Mouse (Mus musculus): Measurements from ENCODE around the gene Htr2c. TPM values are rescaled to one million over a fixed set of nuclear protein-coding genes. Genes with fewer than 3 reads are reported as not detected.

The Htr2c gene
- polyA plus RNA-seq, 1 experiment from 2014 or later: not detected

GRCm38 (mm10) chrX:147055730-147056129 lies 93.4 kb downstream of the Htr2c start:
- no peaks in the 10 kb centered on the region for H3K9me3 ChIP-seq (ENCODE audit: control insufficient read depth, low read length)
- no peaks in the 10 kb centered on the region for H3K4me1 ChIP-seq (replicated peaks; ENCODE audit: control insufficient read depth, insufficient read depth, low read length)
- WGBS: 12% methylated on average over 3 of the region's 3 CpGs
- H3K27ac ChIP-seq (ENCODE audit: low read length): no peak overlapping the region
- H3K4me2 ChIP-seq (ENCODE audit: low read depth, low read length): no peak overlapping the region
- no peak overlapping the region for H3K9ac ChIP-seq (ENCODE audit: low read length)
- ATAC-seq (ENCODE audit: low read depth): no peak
- no peaks in the 10 kb centered on the region for H3K27me3 ChIP-seq (ENCODE audit: control insufficient read depth, insufficient read depth, low read depth, low read length)
- no peaks in the 10 kb centered on the region for H3K36me3 ChIP-seq (ENCODE audit: control insufficient read depth, insufficient read depth, low read length)
- no peak overlapping the region for H3K4me3 ChIP-seq (ENCODE audit: low read length)

- ATAC-seq (ENCODE audit: low read depth): no peak
- Histone ChIP-seq H3K4me2 (ENCODE audit: low read depth, low read length) (no peak overlapping the region), H3K36me3 (ENCODE audit: control insufficient read depth, insufficient read depth, low read length) (no peaks in the 10 kb centered on the region), H3K4me1 (replicated peaks; ENCODE audit: control insufficient read depth, insufficient read depth, low read length) (no peaks in the 10 kb centered on the region), H3K27me3 (ENCODE audit: control insufficient read depth, insufficient read depth, low read depth, low read length) (no peaks in the 10 kb centered on the region), H3K9me3 (ENCODE audit: control insufficient read depth, low read length) (no peaks in the 10 kb centered on the region), H3K4me3 (ENCODE audit: low read length) (no peak overlapping the region), H3K27ac (ENCODE audit: low read length) (no peak overlapping the region), H3K9ac (ENCODE audit: low read length) (no peak overlapping the region)
Measured at GRCm38 (mm10) chrX:147071622-147072021, 109.3 kb downstream of the Htr2c start.

- no peak for ATAC-seq (ENCODE audit: low read depth)
- 33% methylated on average over 1 of the region's 1 CpGs for WGBS
Measured at GRCm38 (mm10) chrX:147119155-147119554, 156.8 kb downstream of the Htr2c start.

GRCm38 (mm10) chrX:147215251-147215650 lies 252.9 kb downstream of the Htr2c start:
- no peaks in the 10 kb centered on the region for H3K36me3 ChIP-seq (ENCODE audit: control insufficient read depth, insufficient read depth, low read length)
- no peak for ATAC-seq (ENCODE audit: low read depth)
- no peak overlapping the region for H3K27ac ChIP-seq (ENCODE audit: low read length)
- H3K9ac ChIP-seq (ENCODE audit: low read length): no peak overlapping the region
- H3K4me2 ChIP-seq (ENCODE audit: low read depth, low read length): no peak overlapping the region
- H3K9me3 ChIP-seq (ENCODE audit: control insufficient read depth, low read length): no peaks in the 10 kb centered on the region
- no peak overlapping the region for H3K4me3 ChIP-seq (ENCODE audit: low read length)
- H3K27me3 ChIP-seq (ENCODE audit: control insufficient read depth, insufficient read depth, low read depth, low read length): no peaks in the 10 kb centered on the region
- H3K4me1 ChIP-seq (replicated peaks; ENCODE audit: control insufficient read depth, insufficient read depth, low read length): no peaks in the 10 kb centered on the region; the same call in 1 of the 2 replicates

More at GRCm38 (mm10) chrX:147119155-147119554, 156.8 kb downstream of the Htr2c start:
- Histone ChIP-seq H3K4me3 (ENCODE audit: low read length) (no peak overlapping the region), H3K36me3 (ENCODE audit: control insufficient read depth, insufficient read depth, low read length) (no peaks in the 10 kb centered on the region), H3K27me3 (ENCODE audit: control insufficient read depth, insufficient read depth, low read depth, low read length) (no peaks in the 10 kb centered on the region), H3K9me3 (ENCODE audit: control insufficient read depth, low read length) (no peaks in the 10 kb centered on the region), H3K27ac (ENCODE audit: low read length) (no peak overlapping the region), H3K4me2 (ENCODE audit: low read depth, low read length) (no peak overlapping the region), H3K4me1 (replicated peaks; ENCODE audit: control insufficient read depth, insufficient read depth, low read length) (no peaks in the 10 kb centered on the region), H3K9ac (ENCODE audit: low read length) (no peak overlapping the region)

GRCm38 (mm10) chrX:147217382-147218013 lies 255.2 kb downstream of the Htr2c start:
- Histone ChIP-seq H3K4me3 (ENCODE audit: low read length) (no peak overlapping the region), H3K27me3 (ENCODE audit: control insufficient read depth, insufficient read depth, low read depth, low read length) (no peaks in the 10 kb centered on the region), H3K27ac (ENCODE audit: low read length) (no peak overlapping the region), H3K9me3 (ENCODE audit: control insufficient read depth, low read length) (no peaks in the 10 kb centered on the region), H3K9ac (ENCODE audit: low read length) (no peak overlapping the region), H3K36me3 (ENCODE audit: control insufficient read depth, insufficient read depth, low read length) (no peaks in the 10 kb centered on the region), H3K4me2 (ENCODE audit: low read depth, low read length) (no peak overlapping the region), H3K4me1 (replicated peaks; ENCODE audit: control insufficient read depth, insufficient read depth, low read length) (no peaks in the 10 kb centered on the region; the same call in 1 of the 2 replicates)
- WGBS: 37% methylated on average over 3 of the region's 3 CpGs
- peak; percentile 89 for ATAC-seq (ENCODE audit: low read depth)

- WGBS: 49% methylated on average over 2 of the region's 2 CpGs
- no peaks in the 10 kb centered on the region for H3K9me3 ChIP-seq (ENCODE audit: control insufficient read depth, low read length)
- no peak overlapping the region for H3K27ac ChIP-seq (ENCODE audit: low read length)
- no peak overlapping the region for H3K4me3 ChIP-seq (ENCODE audit: low read length)
- no peaks in the 10 kb centered on the region for H3K4me1 ChIP-seq (replicated peaks; ENCODE audit: control insufficient read depth, insufficient read depth, low read length)
- H3K36me3 ChIP-seq (ENCODE audit: control insufficient read depth, insufficient read depth, low read length): no peaks in the 10 kb centered on the region
- no peaks in the 10 kb centered on the region for H3K27me3 ChIP-seq (ENCODE audit: control insufficient read depth, insufficient read depth, low read depth, low read length)
- no peak overlapping the region for H3K9ac ChIP-seq (ENCODE audit: low read length)
- H3K4me2 ChIP-seq (ENCODE audit: low read depth, low read length): no peak overlapping the region
- peak; percentile 61 for ATAC-seq (ENCODE audit: low read depth)
Measured at GRCm38 (mm10) chrX:147238806-147239542, 276.7 kb downstream of the Htr2c start.

MicroRNAs encoded within 50 kb of the gene (microRNA counts, 519-probe panel; counts per million panel counts)
- microRNA mmu-miR-448: 1,274 counts per million, percentile 14 among the panel's probes with 10 or more counts
- microRNA mmu-miR-764-3p: 1,031 counts per million, percentile 9 among the panel's probes with 10 or more counts
- microRNA mmu-miR-764-5p: 1,981 counts per million, percentile 33 among the panel's probes with 10 or more counts

Small RNA genes lying within 50 kb of the gene (microRNA-seq; reads per million reads assigned to microRNA genes)
- gene Gm22650 (not detected), gene Gm24627 (not detected), gene Mir1264 (0.79 reads per million), gene Mir1298 (3.6 reads per million, percentile 12 among the genes with 10 or more reads in this experiment), gene Mir1912 (not detected), gene Mir448 (0.59 reads per million), gene Mir764 (not detected)
